Mouse (Mus musculus) thymus, adult 2 months (tissue): Measurements from ENCODE around the gene Crmp1. TPM values are rescaled to one million over a fixed set of nuclear protein-coding genes. Genes with fewer than 3 reads are reported as not detected.

Experiments
- DNase-seq: peaks from one replicate; pipeline ENCODE4 v3.0.0; 2021
- H3K27ac ChIP-seq: fragments of 200-500 bp; 2 replicates; pipeline ENCODE4 v1.5.1; 2012; ENCODE audit warnings: low read length, control low read depth; ENCODE audit not compliant: control insufficient read depth, insufficient read depth
- H3K27me3 ChIP-seq: fragments of 200-500 bp; 2 replicates; pipeline ENCODE4 v1.6.1; 2012; ENCODE audit warnings: mild to moderate bottlenecking, low read length, moderate library complexity, mixed read lengths; ENCODE audit not compliant: control insufficient read depth, insufficient read depth
- H3K36me3 ChIP-seq: fragments of 200-500 bp; 2 replicates; pipeline ENCODE4 v1.6.1; 2012; ENCODE audit warnings: mild to moderate bottlenecking, low read length, moderate library complexity; ENCODE audit not compliant: control insufficient read depth, insufficient read depth
- H3K4me1 ChIP-seq: fragments of 200-500 bp; replicated peaks from 2 replicates; pipeline ENCODE4 v1.6.1; 2012; ENCODE audit warnings: low read length; ENCODE audit not compliant: control insufficient read depth, insufficient read depth
- H3K4me3 ChIP-seq: fragments of 200-500 bp; 2 replicates; pipeline ENCODE4 v1.5.1; 2012; ENCODE audit warnings: mild to moderate bottlenecking, low read length, control low read depth, moderate library complexity; ENCODE audit not compliant: control insufficient read depth, insufficient read depth
- CTCF ChIP-seq: fragments of 200-500 bp; IDR thresholded peaks from 2 replicates; pipeline ENCODE4 v1.5.1; 2012; ENCODE audit warnings: mild to moderate bottlenecking, control low read depth, low read length, moderate library complexity, borderline replicate concordance; ENCODE audit not compliant: control insufficient read depth, poor library complexity, insufficient read depth; ENCODE audit errors: extremely low read depth
- POLR2A ChIP-seq: fragments of 200-500 bp; IDR thresholded peaks from 2 replicates; pipeline ENCODE4 v1.6.1; 2012; ENCODE audit warnings: mild to moderate bottlenecking, low read length, control low read depth, moderate library complexity; ENCODE audit not compliant: control insufficient read depth, poor library complexity, insufficient read depth; ENCODE audit errors: extremely low read depth
- WGBS: fragments of 180-500 bp; shearing (Covaris S2); methylation state at CpG from one replicate; pipeline ENCODE4 v1.1.7; 2018; 5-methylcytosine and 5-hydroxymethylcytosine counted together
- polyA plus RNA-seq: library from polyadenylated mRNA; depleted of rRNA; stranded (reverse); fragments of >200 nt; gene quantifications from 2 replicates; pipeline ENCODE4 v1.2.3, GENCODE M21; 2012; rRNA removed

Gene Crmp1
- polyA plus RNA-seq, 1 experiment, result 2.8 TPM

GRCm38 (mm10) chr5:37332066-37332465 is 90.3 kb downstream of the Crmp1 start:
- H3K27me3 ChIP-seq, result peaks cover 2% of the 10 kb centered on the region; the same call in 1 of the 2 replicates
- H3K4me1 ChIP-seq, result no peaks in the 10 kb centered on the region
- 85% methylated on average over 4 of the region's 4 CpGs for WGBS
- no peak overlapping the region for H3K4me3 ChIP-seq
- H3K36me3 ChIP-seq, result no peaks in the 10 kb centered on the region
- DNase-seq, result no peak
- no peak for TF ChIP-seq POLR2A
- no peak overlapping the region for H3K27ac ChIP-seq

- no peaks in the 10 kb centered on the region for H3K36me3 ChIP-seq
- TF ChIP-seq POLR2A (no peak), CTCF (no peak)
- no peak for DNase-seq
- 71% methylated on average over 3 of the region's 3 CpGs for WGBS
- H3K27me3 ChIP-seq, result peaks cover 5% of the 10 kb centered on the region; the same call in 1 of the 2 replicates
- H3K4me1 ChIP-seq, result no peaks in the 10 kb centered on the region
- H3K4me3 ChIP-seq, result no peak overlapping the region
- no peak overlapping the region for H3K27ac ChIP-seq
Observed at GRCm38 (mm10) chr5:37335061-37335460, 93.3 kb downstream of the Crmp1 start.

- Histone ChIP-seq H3K27me3 (peaks cover 5% of the 10 kb centered on the region; the same call in 1 of the 2 replicates), H3K4me1 (no peaks in the 10 kb centered on the region), H3K36me3 (no peaks in the 10 kb centered on the region), H3K4me3 (peak within 1 kb of the TSS; percentile 16), H3K27ac (no peak within 1 kb of the TSS)
- WGBS, result 4% methylated on average over 48 of the region's 48 CpGs
- DNase-seq, result no peak
- TF ChIP-seq POLR2A, result no peak
- TF ChIP-seq CTCF, result no peak
Observed at GRCm38 (mm10) chr5:37336485-37337105, 94.9 kb downstream of the Crmp1 start, which contains the start of gene Evc. Gene Evc, minus strand, starts transcription at chr5:37336894.

- H3K27me3 ChIP-seq, result peaks cover 5% of the 10 kb centered on the region; the same call in 1 of the 2 replicates
- H3K4me1 ChIP-seq, result no peaks in the 10 kb centered on the region
- WGBS, result 87% methylated on average over 3 of the region's 3 CpGs
- no peak for DNase-seq
- H3K27ac ChIP-seq, result no peak overlapping the region
- no peak overlapping the region for H3K4me3 ChIP-seq
- TF ChIP-seq CTCF (no peak), POLR2A (no peak)
- no peaks in the 10 kb centered on the region for H3K36me3 ChIP-seq
Observed at GRCm38 (mm10) chr5:37337696-37338095, 96.0 kb downstream of the Crmp1 start.

- no peak for DNase-seq
- H3K27ac ChIP-seq, result no peak within 1 kb of the TSS
- H3K4me1 ChIP-seq, result no peaks in the 10 kb centered on the region
- TF ChIP-seq POLR2A, result no peak
- TF ChIP-seq CTCF, result no peak
- peak within 1 kb of the TSS; percentile 17; the same call in 1 of the 2 replicates for H3K4me3 ChIP-seq
- 7% methylated on average over 27 of the region's 27 CpGs for WGBS
- peaks cover 5% of the 10 kb centered on the region; the same call in 1 of the 2 replicates for H3K27me3 ChIP-seq
- no peaks in the 10 kb centered on the region for H3K36me3 ChIP-seq
Observed at GRCm38 (mm10) chr5:37338288-37338687, 96.5 kb downstream of the Crmp1 start, which contains the start of gene Evc2. Gene Evc2, plus strand, starts transcription at chr5:37338499.

Other genes with a start within 250 kb of the Crmp1 start
- 3.6 and 4.3 TPM in 2 replicates for gene Gm1043, start 156.6 kb upstream of the Crmp1 start, polyA plus RNA-seq
- 2.1 and 2.5 TPM in 2 replicates for gene Evc, start 95.0 kb downstream of the Crmp1 start, polyA plus RNA-seq
- 3.4 and 7.2 TPM in 2 replicates for gene Evc2, start 96.6 kb downstream of the Crmp1 start, polyA plus RNA-seq